ENCODE assay signal across 8 mouse cellular contexts in the genomic region with DNA sequence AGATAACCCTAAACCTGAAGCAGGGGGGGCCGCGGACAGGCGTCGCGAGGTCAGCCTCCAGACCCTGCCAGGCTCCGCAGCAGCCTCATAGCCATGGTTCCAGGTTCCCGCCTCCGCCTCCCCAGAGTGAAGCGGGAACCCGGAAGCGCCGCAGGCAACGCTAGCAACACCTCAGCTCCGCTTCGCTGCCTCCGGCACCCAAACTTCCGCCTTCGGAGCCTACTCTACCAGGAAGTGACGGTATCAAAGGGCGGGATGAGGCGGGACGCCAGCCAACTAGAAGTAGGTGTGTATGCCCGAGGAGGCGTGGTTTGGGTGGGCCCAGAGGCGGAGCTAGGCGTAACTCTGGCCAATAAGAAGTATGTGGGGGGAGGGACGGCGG. TPM values are rescaled to one million over a fixed set of nuclear protein-coding genes. Genes with fewer than 3 reads are reported as not detected.
DNase-seq lines count a peak whose midpoint lies in the region; ATAC-seq and TF ChIP-seq lines count a peak whose summit lies in the region.

Gene Slc38a10 (minus strand): TSS at position 234 of the 382 bp plus-strand sequence.

- TF ChIP-seq POLR2A in ES-Bruce4 (IDR thresholded peaks at IDR 0.05; ENCODE audit: insufficient read depth, low read length), result no peak

- intact Hi-C loops in heart, postnatal 10 days (cut with DNase I), result loop anchor here (2.0 kb wide), 1 partner anchor 38 kb away; no protein-coding TSS in a partner anchor

- H3K9ac ChIP-seq in ES-Bruce4 (ENCODE audit: low read depth, poor library complexity, severe bottlenecking), result peak within 1 kb of the TSS; percentile 55
- H3K9ac ChIP-seq in forebrain, embryonic 13.5 days, result peak within 1 kb of the TSS; percentile 87
- peak within 1 kb of the TSS; percentile 95 for H3K9ac ChIP-seq in liver, postnatal 0 days (replicated peaks)
- H3K9ac ChIP-seq in neural tube, embryonic 14.5 days (replicated peaks; ENCODE audit: low read depth, low read length), result peak within 1 kb of the TSS; percentile 75

- ATAC-seq in cerebellum, adult (ENCODE audit: insufficient number of reproducible peaks, low FRiP score, low TSS enrichment), result peak; percentile 98
- peak; percentile 97 for ATAC-seq in forebrain, embryonic 13.5 days
- ATAC-seq in liver, postnatal 0 days, result peak; percentile 96
- ATAC-seq in neural tube, embryonic 14.5 days (ENCODE audit: low read depth), result peak; percentile 96

- TF ChIP-seq EP300 in ES-Bruce4 (IDR thresholded peaks at IDR 0.05; ENCODE audit: insufficient read depth, low read depth, low read length), result no peak
- peak; percentile 58; the same call in 1 of the 2 replicates for TF ChIP-seq EP300 in liver, postnatal 0 days (IDR thresholded peaks at IDR 0.05; ENCODE audit: low read depth)

- WGBS in forebrain, embryonic 13.5 days, result under 1% methylated on average over 23 of the region's 28 CpGs
- WGBS in large intestine, adult 2 months, result under 1% methylated on average over 28 of the region's 28 CpGs
- whole genome bisulfite sequencing in liver, postnatal 0 days (ENCODE audit: insufficient replicate concordance), result under 1% methylated on average over 28 of the region's 28 CpGs
- WGBS in neural tube, embryonic 14.5 days, result 0% methylated on average over 28 of the region's 28 CpGs

- TF ChIP-seq CTCF in ES-Bruce4 (IDR thresholded peaks at IDR 0.05; ENCODE audit: low read depth, low read length), result no peak
- TF ChIP-seq CTCF in liver, postnatal 0 days (IDR thresholded peaks at IDR 0.05; ENCODE audit: low read depth), result no peak

- H3K9me3 ChIP-seq in ES-Bruce4 (replicated peaks; ENCODE audit: control insufficient read depth, insufficient read depth, low read length, poor library complexity, severe bottlenecking), result no peaks in the 10 kb centered on the region
- no peaks in the 10 kb centered on the region for H3K9me3 ChIP-seq in forebrain, embryonic 13.5 days (replicated peaks)
- H3K9me3 ChIP-seq in liver, postnatal 0 days (ENCODE audit: low read length), result no peaks in the 10 kb centered on the region
- no peaks in the 10 kb centered on the region for H3K9me3 ChIP-seq in neural tube, embryonic 14.5 days (ENCODE audit: control insufficient read depth, low read length)

- H3K4me2 ChIP-seq in forebrain, embryonic 13.5 days, result peak within 1 kb of the TSS; percentile 82
- peak within 1 kb of the TSS; percentile 88 for H3K4me2 ChIP-seq in liver, postnatal 0 days (ENCODE audit: low read depth, low read length)
- H3K4me2 ChIP-seq in neural tube, embryonic 14.5 days (ENCODE audit: low read depth, low read length), result peak within 1 kb of the TSS; percentile 80

- H3K4me1 ChIP-seq in ES-Bruce4 (ENCODE audit: control insufficient read depth, insufficient read depth, low read length), result no peaks in the 10 kb centered on the region
- H3K4me1 ChIP-seq in forebrain, embryonic 13.5 days, result peaks cover 16% of the 10 kb centered on the region
- peaks cover 17% of the 10 kb centered on the region for H3K4me1 ChIP-seq in liver, postnatal 0 days (ENCODE audit: insufficient read depth)
- peaks cover 16% of the 10 kb centered on the region for H3K4me1 ChIP-seq in neural tube, embryonic 14.5 days (ENCODE audit: control insufficient read depth, insufficient read depth, low read length)

- peak within 1 kb of the TSS; percentile 90 for H3K4me3 ChIP-seq in ES-Bruce4 (ENCODE audit: low read depth, low read length)
- peak within 1 kb of the TSS; percentile 87 for H3K4me3 ChIP-seq in forebrain, embryonic 13.5 days
- peak within 1 kb of the TSS; percentile 99 for H3K4me3 ChIP-seq in liver, postnatal 0 days (ENCODE audit: low read depth, low read length)
- peak within 1 kb of the TSS; percentile 88 for H3K4me3 ChIP-seq in neural tube, embryonic 14.5 days (ENCODE audit: low read depth, low read length)

- H3K27me3 ChIP-seq in ES-Bruce4 (ENCODE audit: control insufficient read depth, insufficient read depth, low read length, poor library complexity, severe bottlenecking), result no peaks in the 10 kb centered on the region
- H3K27me3 ChIP-seq in forebrain, embryonic 13.5 days, result no peaks in the 10 kb centered on the region
- no peaks in the 10 kb centered on the region for H3K27me3 ChIP-seq in liver, postnatal 0 days (ENCODE audit: insufficient read depth, low read length)
- H3K27me3 ChIP-seq in neural tube, embryonic 14.5 days (ENCODE audit: control insufficient read depth, insufficient read depth, low read length), result no peaks in the 10 kb centered on the region

- peak; percentile 100 for DNase-seq in heart, postnatal 10 days
- DNase-seq in large intestine, adult 2 months (ENCODE audit: low read depth, low spot score), result peak; percentile 98
- DNase-seq in liver, postnatal 0 days, result peak; percentile 100
- DNase-seq in testis, postnatal 10 days (ENCODE audit: low spot score), result peak; percentile 100

- H3K27ac ChIP-seq in ES-Bruce4 (ENCODE audit: insufficient read depth, low read length), result peak within 1 kb of the TSS; percentile 45; the same call in 1 of the 2 replicates
- H3K27ac ChIP-seq in forebrain, embryonic 13.5 days, result peak within 1 kb of the TSS; percentile 76
- peak within 1 kb of the TSS; percentile 96 for H3K27ac ChIP-seq in liver, postnatal 0 days (ENCODE audit: low read depth)
- peak within 1 kb of the TSS; percentile 83 for H3K27ac ChIP-seq in neural tube, embryonic 14.5 days (ENCODE audit: low read depth, low read length)

- H3K36me3 ChIP-seq in ES-Bruce4 (ENCODE audit: control insufficient read depth, insufficient read depth, low read length, poor library complexity, severe bottlenecking), result no peaks in the 10 kb centered on the region
- H3K36me3 ChIP-seq in forebrain, embryonic 13.5 days (ENCODE audit: poor library complexity, severe bottlenecking), result no peaks in the 10 kb centered on the region
- peaks cover 7% of the 10 kb centered on the region; the same call in 1 of the 2 replicates for H3K36me3 ChIP-seq in liver, postnatal 0 days (replicated peaks; ENCODE audit: insufficient read depth, low read length)
- H3K36me3 ChIP-seq in neural tube, embryonic 14.5 days (ENCODE audit: control insufficient read depth, insufficient read depth, low read length), result 0 out of 2 replicates have a peak, but pooled peaks cover 3% of the 10 kb centered on the region

RNA-seq across cellular contexts. Expression of gene Slc38a10, which starts in this region (rescaled TPM):
- polyA plus RNA-seq in ES-Bruce4 (2011; ENCODE audit: insufficient read depth, insufficient read length, low read depth, missing spikeins), result 44.0 and 50.3 TPM in 2 replicates
- polyA plus RNA-seq in forebrain, embryonic 13.5 days (2015; fragmentation: Nextera tagmentation; extraction: Ambion mirVana), result 76.8 and 92.2 TPM in 2 replicates
- 100 to 1,000 TPM; 104 to 116 TPM for total RNA-seq in heart, postnatal 10 days (2021)
- polyA plus RNA-seq in large intestine, adult 2 months (2012; rRNA removed), result 67.3 and 112 TPM in 2 replicates
- polyA plus RNA-seq in liver, postnatal 0 days (2015; fragmentation: Nextera tagmentation; extraction: Ambion mirVana), result 25.0 and 28.0 TPM in 2 replicates
- polyA plus RNA-seq in neural tube, embryonic 14.5 days (2014; fragmentation: Nextera tagmentation; extraction: Ambion mirVana), result 78.8 and 90.6 TPM in 2 replicates

Comparison
In these comparisons a context has a peak if more than half of its experiments do, and no peak if none do; other contexts are left out.
1. Peak in every context shown above with its lines: DNase-seq, ATAC-seq, H3K4me3 ChIP-seq and H3K27ac ChIP-seq.
2. H3K27ac ChIP-seq: peak in every context shown above with its lines; median percentile 96 in liver, postnatal 0 days; 83 in neural tube, embryonic 14.5 days; 76 in forebrain, embryonic 13.5 days; 45 in ES-Bruce4.